Mouse (Mus musculus): Measurements from ENCODE around the gene Plppr1.

GRCm38 (mm10) chr4:49102769-49103193 lies 43.7 kb downstream of the Plppr1 start:
- TF ChIP-seq CTCF (IDR thresholded peaks at IDR 0.05; ENCODE audit: control insufficient read depth, insufficient read depth, low read length) (no peak), POLR2A (IDR thresholded peaks at IDR 0.05; ENCODE audit: borderline replicate concordance, control insufficient read depth, low read depth, low read length) (no peak)

All from bone marrow, adult 2 months (tissue).